Mouse (Mus musculus): ENCODE measurements around the gene Blvrb. TPM values are rescaled to one million over a fixed set of nuclear protein-coding genes. Genes with fewer than 3 reads are reported as not detected.

Blvrb gene
- 146 and 164 TPM in 2 replicates for polyA plus RNA-seq (2012; rRNA removed)

DNA sequence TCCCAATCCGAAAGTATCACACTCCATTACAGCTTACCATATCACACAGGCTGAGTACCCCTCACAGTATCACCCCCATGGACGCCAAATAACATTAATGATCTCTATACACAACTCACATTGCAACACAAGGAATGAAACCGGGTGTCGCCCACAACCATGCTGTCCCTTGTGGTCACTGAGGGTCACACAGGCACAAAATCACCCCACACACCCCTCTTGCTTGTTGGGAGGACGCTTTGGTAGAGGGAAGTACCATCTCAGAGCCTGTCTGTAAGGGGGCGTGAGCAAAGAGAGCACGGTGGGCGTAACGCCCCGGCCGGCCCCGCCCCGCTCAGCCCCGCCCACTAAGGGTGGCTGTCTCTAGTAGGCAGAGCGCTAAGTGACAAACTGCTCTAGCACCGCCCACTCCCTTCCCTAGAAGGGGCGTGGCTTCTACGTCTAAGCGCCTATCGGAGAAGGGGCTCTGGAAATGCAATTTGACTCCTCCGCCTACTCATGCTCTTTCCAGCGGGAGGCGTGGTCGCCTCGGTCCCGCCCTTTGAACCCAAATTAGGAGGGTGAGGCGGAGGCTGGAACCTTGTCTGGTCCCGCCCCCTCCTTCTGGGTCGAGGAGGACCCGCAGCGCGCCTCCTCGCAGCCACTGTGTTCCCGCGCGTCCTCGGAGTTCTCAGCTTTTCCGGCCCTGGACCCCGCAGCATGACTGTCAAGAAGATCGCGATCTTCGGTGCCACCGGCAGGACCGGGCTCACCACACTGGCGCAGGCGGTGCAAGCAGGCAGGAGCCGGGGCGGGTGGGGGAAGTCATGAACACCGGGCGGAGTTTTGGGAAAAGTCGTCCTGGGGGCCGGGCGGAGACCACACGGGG is at the start of gene Blvrb, which contains the start of gene Sptbn4:
Gene Blvrb (plus strand): TSS at position 560 of the 868 bp plus-strand sequence.
Gene Sptbn4 (minus strand): TSS at position 268 of the 868 bp plus-strand sequence.

DNA sequence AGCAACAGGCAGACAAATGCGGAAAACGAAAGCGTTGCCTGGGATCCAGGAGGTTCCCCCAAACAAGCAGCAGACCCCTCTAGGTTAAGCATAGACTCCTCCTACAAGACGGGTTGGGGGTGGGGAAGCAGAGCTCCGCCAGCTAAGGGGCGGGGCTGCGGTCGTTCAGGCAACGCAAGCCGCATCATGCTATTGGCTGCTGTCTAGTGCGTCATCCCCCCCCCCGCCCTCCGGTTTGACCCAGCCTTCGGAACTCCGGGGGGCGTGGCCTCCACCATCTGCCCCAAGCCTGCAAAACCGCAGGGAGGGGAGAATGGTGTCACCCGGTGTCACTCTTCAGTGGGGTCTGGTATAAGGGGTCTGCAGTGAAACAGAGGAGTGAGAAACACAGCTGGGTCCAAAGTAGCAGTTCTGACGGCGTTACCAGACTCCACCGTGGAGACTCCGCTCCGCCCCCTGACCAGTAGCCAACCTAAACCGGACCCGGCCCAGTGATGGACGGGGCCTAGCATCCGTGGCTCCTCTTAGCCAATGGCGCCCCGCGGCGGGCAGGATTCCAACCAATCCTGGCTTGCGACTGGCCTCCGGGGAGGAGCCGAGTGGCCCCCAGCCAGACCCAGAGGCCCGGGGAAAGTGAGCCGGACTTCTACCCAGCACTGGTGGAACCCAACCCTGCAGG is 25.5 kb downstream of the Blvrb start, which contains the start of gene Sertad3:
Gene Sertad3 (plus strand): TSS at position 613 of the 679 bp plus-strand sequence.

GRCm38 (mm10) chr7:27486770-27487697 is 39.3 kb downstream of the Blvrb start, which contains the start of gene Sertad1:
Sertad1 (plus strand) TSS chr7:27486910.

GRCm38 (mm10) chr7:27499036-27499435 is 51.3 kb downstream of the Blvrb start, which contains the start of gene Prx:
Prx (plus strand) TSS chr7:27499324.

Other genes with a start within 250 kb of the Blvrb start
- gene Itpkc, start 219.3 kb upstream of the Blvrb start, polyA plus RNA-seq (2012; rRNA removed) = 30.0 and 32.5 TPM in 2 replicates
- gene Coq8b, start 215.0 kb upstream of the Blvrb start, polyA plus RNA-seq (2012; rRNA removed) = 45.7 and 55.4 TPM in 2 replicates
- 24.9 and 26.6 TPM in 2 replicates for gene Numbl, start 189.5 kb upstream of the Blvrb start, polyA plus RNA-seq (2012; rRNA removed)
- gene Ltbp4, start 110.3 kb upstream of the Blvrb start, polyA plus RNA-seq (2012; rRNA removed) = 310 and 356 TPM in 2 replicates
- 107 and 150 TPM in 2 replicates for gene Shkbp1, start 92.0 kb upstream of the Blvrb start, polyA plus RNA-seq (2012; rRNA removed)
- gene Gm20479, start 90.6 kb upstream of the Blvrb start, polyA plus RNA-seq (2012; rRNA removed) = not detected in 2 replicates
- 0.57 and 1.0 TPM in 2 replicates for gene Sptbn4, start 292 bp upstream of the Blvrb start, polyA plus RNA-seq (2012; rRNA removed)
- 14.3 and 15.9 TPM in 2 replicates for gene Sertad3, start 25.8 kb downstream of the Blvrb start, polyA plus RNA-seq (2012; rRNA removed)
- 71.5 and 84.1 TPM in 2 replicates for gene Sertad1, start 38.9 kb downstream of the Blvrb start, polyA plus RNA-seq (2012; rRNA removed)
- gene Prx, start 51.3 kb downstream of the Blvrb start, polyA plus RNA-seq (2012; rRNA removed) = 1.5 and 2.3 TPM in 2 replicates
- 1.1 and 1.4 TPM in 2 replicates for gene Hipk4, start 75.3 kb downstream of the Blvrb start, polyA plus RNA-seq (2012; rRNA removed)
- 108 and 120 TPM in 2 replicates for gene Pld3, start 105.2 kb downstream of the Blvrb start, polyA plus RNA-seq (2012; rRNA removed)
- gene 2310022A10Rik, start 105.3 kb downstream of the Blvrb start, polyA plus RNA-seq (2012; rRNA removed) = 21.1 and 22.8 TPM in 2 replicates
- 42.0 and 45.4 TPM in 2 replicates for gene Akt2, start 143.6 kb downstream of the Blvrb start, polyA plus RNA-seq (2012; rRNA removed)
- gene Ttc9b, start 205.9 kb downstream of the Blvrb start, polyA plus RNA-seq (2012; rRNA removed) = 0.28 and 0.57 TPM in 2 replicates
- gene Map3k10, start 226.6 kb downstream of the Blvrb start, polyA plus RNA-seq (2012; rRNA removed) = 34.9 and 35.9 TPM in 2 replicates
- gene Zfp607b, start 241.4 kb downstream of the Blvrb start, polyA plus RNA-seq (2012; rRNA removed) = 0.08 and 0.20 TPM in 2 replicates